Mouse (Mus musculus) skeletal muscle tissue, adult 2 months (tissue): ENCODE data around the gene Dlx5.

Experiments
- DNase-seq: peaks from one replicate; pipeline ENCODE4 v3.0.0-alpha.2; 2012; ENCODE audit warnings: low read depth, low spot score

The Dlx5 gene

GRCm38 (mm10) chr6:6859950-6860410 is 21.9 kb downstream of the Dlx5 start:
- DNase-seq: no peak

DNA sequence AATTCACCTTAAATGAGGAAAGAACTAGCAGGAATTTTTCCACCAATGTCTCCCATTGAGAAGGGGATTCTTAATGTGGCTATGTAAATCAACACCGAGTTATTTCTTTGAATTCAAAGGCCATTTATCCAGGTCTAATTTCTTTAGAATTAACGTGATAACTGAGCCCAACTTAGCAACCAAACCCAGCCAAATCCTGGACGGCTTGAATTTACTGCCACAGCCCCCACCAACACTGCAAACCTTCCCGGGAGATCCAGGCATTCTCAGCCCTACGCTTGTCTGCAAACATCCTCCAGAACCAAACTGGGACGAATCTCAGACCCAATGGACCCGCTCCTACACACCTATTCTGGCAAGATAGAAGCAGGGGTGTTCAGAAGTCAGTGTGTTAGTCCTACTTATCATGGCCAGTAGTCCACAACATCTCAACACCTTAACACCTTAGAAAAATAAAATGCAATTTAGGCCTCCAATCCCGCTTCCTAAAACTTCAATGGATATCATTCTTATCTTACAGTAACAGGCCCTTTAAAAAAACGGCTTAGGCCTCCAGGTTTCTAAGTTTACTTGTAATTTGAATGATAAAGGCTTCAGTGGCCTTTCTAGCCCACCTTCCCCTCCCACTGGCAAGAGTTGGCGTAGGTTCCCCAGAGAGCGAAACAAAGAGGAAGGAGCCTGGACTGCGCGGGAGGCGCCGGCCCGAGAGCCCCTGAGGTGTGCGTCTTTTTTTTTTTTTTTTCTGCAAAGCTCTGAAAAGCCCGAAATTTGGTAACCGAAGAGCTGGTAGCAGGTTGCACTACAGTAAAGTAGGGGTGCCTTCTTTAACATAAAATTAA is 22.6 kb downstream of the Dlx5 start:
- no peak for DNase-seq

DNA sequence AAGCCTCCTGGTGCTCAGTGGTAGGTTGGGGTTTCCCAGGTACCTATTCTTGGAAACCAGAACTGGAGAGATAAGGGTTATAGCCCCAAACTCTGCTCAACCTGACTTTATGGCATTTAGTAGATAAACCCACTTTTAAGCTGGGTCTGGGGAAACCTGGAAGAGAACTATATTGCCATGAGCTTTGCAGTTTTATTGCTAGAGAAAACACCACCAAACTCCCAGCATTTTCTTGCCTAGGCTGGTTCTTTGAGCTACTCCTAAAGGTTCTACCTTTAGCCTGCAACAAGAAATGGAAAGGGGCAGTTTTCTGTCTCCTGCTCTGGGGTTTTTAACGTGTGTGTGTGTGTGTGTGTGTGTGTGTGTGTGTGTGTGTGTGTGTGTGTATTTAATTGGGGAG is 23.3 kb downstream of the Dlx5 start:
- no peak for DNase-seq

GRCm38 (mm10) chr6:6857766-6858165 is 24.1 kb downstream of the Dlx5 start:
- DNase-seq: no peak

DNA sequence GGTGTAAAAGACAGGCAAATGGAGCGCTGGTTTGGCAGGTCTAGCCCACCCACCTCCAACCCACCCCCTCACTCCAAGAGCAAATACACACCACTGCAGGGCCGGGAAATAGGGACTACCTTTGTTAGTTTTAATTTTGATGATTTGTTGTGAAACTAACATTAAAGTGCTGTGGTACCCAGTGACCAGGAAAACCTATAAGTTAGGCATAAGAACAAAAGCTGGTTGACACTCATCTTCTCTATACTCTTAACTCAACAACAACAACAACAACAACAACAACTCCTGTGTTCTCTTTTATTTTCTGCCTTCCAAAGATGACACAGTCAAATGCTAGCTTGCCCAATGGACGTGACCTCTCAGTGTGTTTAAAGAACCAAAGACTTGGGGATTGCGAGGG is 25.0 kb downstream of the Dlx5 start:
- no peak for DNase-seq

GRCm38 (mm10) chr6:6856316-6856715 is 25.6 kb downstream of the Dlx5 start:
- no peak for DNase-seq

DNA sequence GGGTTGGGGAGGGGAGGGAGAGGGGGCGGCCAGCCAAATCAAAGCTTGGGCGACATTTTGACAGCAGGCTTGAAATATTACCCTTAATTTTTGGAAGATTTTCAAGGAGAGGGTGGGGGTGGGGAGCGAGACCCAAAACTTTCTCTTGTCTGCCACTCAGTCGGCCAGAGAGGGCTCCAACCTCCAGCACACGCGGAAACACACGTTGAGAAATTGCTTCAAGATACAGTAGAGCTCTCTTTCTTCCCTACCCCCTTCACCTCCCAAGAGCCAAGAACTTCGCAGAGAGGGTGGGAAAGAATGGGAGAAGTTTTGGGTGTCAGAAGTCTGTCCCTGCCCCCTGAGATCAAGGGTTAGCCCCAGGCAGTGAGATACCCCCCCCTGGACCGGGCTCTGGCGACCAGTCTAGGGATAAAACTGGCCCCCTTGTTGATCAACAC is 26.1 kb downstream of the Dlx5 start:
- no peak for DNase-seq

GRCm38 (mm10) chr6:6854902-6855745 is 26.8 kb downstream of the Dlx5 start:
- no peak for DNase-seq

- DNase-seq: no peak
Observed at GRCm38 (mm10) chr6:6854176-6854575, 27.7 kb downstream of the Dlx5 start.

- no peak for DNase-seq
Observed at GRCm38 (mm10) chr6:6852944-6853343, 28.9 kb downstream of the Dlx5 start.

DNA sequence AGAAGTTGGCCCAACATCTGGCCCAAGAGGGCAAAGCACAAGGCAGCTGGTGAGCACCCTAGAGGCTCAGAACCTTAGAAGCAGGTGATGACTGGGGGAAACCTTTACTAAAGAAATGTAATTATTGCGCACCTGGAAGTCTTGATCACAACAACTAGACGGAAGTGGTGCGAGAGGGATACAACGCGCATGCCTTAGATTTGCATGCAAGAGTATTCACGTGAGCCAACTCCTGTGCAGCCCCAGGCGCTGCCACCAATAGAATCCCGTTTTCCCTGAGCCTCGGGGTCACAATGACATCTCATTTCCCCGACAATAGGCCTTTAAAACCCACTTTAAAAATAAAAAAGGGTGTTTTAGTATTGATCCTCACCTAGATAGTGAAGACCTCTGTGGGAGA is 30.7 kb downstream of the Dlx5 start:
- DNase-seq: no peak

- no peak for DNase-seq
Observed at GRCm38 (mm10) chr6:6850324-6851060, 31.4 kb downstream of the Dlx5 start.

DNA sequence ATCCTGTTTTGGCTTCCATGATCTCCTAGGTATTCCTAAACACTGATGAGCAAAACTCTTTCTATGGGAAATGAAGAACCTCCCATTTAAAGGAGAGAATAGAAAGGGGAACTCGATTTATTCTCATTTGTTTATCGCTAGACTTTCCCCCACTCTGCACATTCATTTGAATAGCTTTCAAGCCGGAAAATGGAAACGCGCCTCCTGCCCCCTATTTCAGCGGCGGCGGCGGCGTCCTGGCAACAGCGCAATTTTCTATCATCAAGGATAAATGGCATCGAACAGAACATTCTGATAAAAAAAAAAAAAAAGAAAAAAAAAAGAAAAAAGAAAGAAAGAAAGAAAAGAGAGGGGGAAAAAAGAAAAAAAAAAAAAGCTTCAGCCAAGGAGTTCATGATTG is 32.1 kb downstream of the Dlx5 start:
- no peak for DNase-seq

GRCm38 (mm10) chr6:6848541-6848940 is 33.3 kb downstream of the Dlx5 start:
- no peak for DNase-seq

- DNase-seq: no peak
Observed at GRCm38 (mm10) chr6:6833301-6833700, 48.6 kb downstream of the Dlx5 start.

DNA sequence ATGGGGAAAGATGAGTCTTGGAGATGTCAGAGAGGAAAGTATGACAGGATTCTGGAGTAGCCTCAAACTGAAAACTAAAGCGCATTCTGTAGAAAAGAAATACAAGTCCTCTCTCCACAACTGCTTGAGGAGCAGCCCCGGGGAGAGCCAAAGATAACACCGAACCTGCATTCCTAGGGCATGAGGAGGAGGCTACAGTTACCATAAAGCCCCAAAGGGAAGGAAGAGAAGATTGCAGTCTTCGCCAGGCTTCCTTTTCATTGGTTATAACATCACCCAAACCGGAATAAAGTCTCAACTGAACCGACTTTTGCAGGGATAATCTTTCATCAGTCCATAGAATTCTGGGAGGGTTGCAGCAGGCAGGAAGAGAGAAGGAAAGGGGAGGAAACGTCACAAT is 51.4 kb downstream of the Dlx5 start:
- DNase-seq: no peak
